In the genomic region with DNA sequence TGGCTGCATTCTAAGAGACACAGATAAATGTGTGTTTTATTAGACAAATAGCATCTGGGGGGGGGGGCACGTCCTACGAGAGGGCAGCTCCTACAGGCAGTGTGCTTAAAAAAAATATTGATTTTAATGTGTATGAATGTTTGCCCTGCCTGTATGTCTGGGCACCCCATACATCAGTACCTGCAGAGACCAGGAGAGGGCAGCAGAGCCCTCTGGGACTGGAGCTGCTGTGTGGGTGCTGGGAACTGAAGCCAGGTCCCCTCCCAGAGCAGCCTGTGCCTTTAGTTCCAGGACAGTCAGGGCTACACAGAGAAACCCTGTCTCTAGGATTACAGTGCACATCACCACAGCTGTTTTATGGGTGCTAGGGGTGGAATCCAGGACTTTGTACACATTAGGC, we compare ENCODE assay signal across 11 mouse cellular contexts. TPM values are rescaled to one million over a fixed set of nuclear protein-coding genes. Genes with fewer than 3 reads are reported as not detected.
A peak's percentile ranks its signal among the peaks of the same experiment; 100 is the strongest.
DNase-seq lines count a peak whose midpoint lies in the region; ATAC-seq and TF ChIP-seq lines count a peak whose summit lies in the region.
"Had no signal": no experiment of that assay in that cellular context is flagged by ENCODE, and none has a peak within 500 bp of the region (broad histone marks: within the 10 kb centered on the region; RNA-seq: fewer than 3 reads in every experiment).

No protein-coding gene starts in this region.

- peak in 1 of 2 experiments; percentile 9 for DNase-seq in left cerebral cortex, adult 2 months (ENCODE audit: extremely low spot score in 1 of 2, low spot score in 2 of 2)
- DNase-seq in left cerebral cortex, postnatal 10 days (ENCODE audit: extremely low spot score in 1 of 2, low spot score in 2 of 2): no peak
- DNase-seq in MEL (ENCODE audit: low read depth, low spot score): no peak
- no peak for DNase-seq in MN1 (ENCODE audit: low spot score)
- DNase-seq: liver, embryonic 13.5 days had no signal

- no peak for TF ChIP-seq POLR2A in MEL (IDR thresholded peaks at IDR 0.05; ENCODE audit: control insufficient read depth in 1 of 2, insufficient read depth in 1 of 2, low read depth in 1 of 2, low read length in 2 of 2, poor library complexity in 1 of 2)

- no peaks in the 10 kb centered on the region for H3K36me3 ChIP-seq in forebrain, embryonic 12.5 days (replicated peaks)
- H3K36me3 ChIP-seq in forebrain, embryonic 13.5 days (ENCODE audit: poor library complexity, severe bottlenecking): no peaks in the 10 kb centered on the region
- no peaks in the 10 kb centered on the region for H3K36me3 ChIP-seq in MEL (ENCODE audit: control insufficient read depth in 1 of 2, insufficient read depth in 2 of 2, low read length in 2 of 2)
- H3K36me3 ChIP-seq in limb, embryonic 12.5 days: no peaks in the 10 kb centered on the region
- H3K36me3 ChIP-seq: liver, embryonic 13.5 days had no signal

- ATAC-seq in forebrain, embryonic 12.5 days (ENCODE audit: low FRiP score): no peak
- no peak for ATAC-seq in forebrain, embryonic 13.5 days
- no peak for ATAC-seq in limb, embryonic 12.5 days (ENCODE audit: insufficient number of reproducible peaks, insufficient read depth, low FRiP score, low TSS enrichment, low read depth)
- no peak for ATAC-seq in erythroid progenitor cell, adult 5-6 weeks (replicated peaks; ENCODE audit: low FRiP score, poor library complexity, severe bottlenecking)

- no peaks in the 10 kb centered on the region for H3K79me2 ChIP-seq in MEL (ENCODE audit: control insufficient read depth, insufficient read depth, low read length, poor library complexity)

- WGBS in forebrain, embryonic 12.5 days: 39% methylated on average over 2 of the region's 2 CpGs
- WGBS in forebrain, embryonic 13.5 days: 40% methylated on average over 2 of the region's 2 CpGs
- 19% methylated on average over 2 of the region's 2 CpGs for WGBS in limb, embryonic 12.5 days

- H3K4me3 ChIP-seq in forebrain, embryonic 12.5 days (replicated peaks): no peak overlapping the region
- no peak overlapping the region for H3K4me3 ChIP-seq in forebrain, embryonic 13.5 days
- H3K4me3 ChIP-seq in left cerebral cortex, adult 2 months: no peak overlapping the region
- H3K4me3 ChIP-seq in MEL (ENCODE audit: control insufficient read depth in 1 of 2, insufficient read depth in 1 of 2, low read depth in 2 of 2, low read length in 2 of 2): no peak overlapping the region
- peak overlapping the region; percentile 30; the same call in 1 of the 2 replicates for H3K4me3 ChIP-seq in limb, embryonic 12.5 days (replicated peaks)
- H3K4me3 ChIP-seq: liver, embryonic 13.5 days had no signal

- peak overlapping the region; percentile 55 for H3K4me2 ChIP-seq in forebrain, embryonic 12.5 days
- no peak overlapping the region; the same call in 1 of the 2 replicates for H3K4me2 ChIP-seq in forebrain, embryonic 13.5 days
- peak overlapping the region; percentile 56 for H3K4me2 ChIP-seq in limb, embryonic 12.5 days

- no peak overlapping the region for H3K27ac ChIP-seq in forebrain, embryonic 12.5 days
- no peak overlapping the region for H3K27ac ChIP-seq in forebrain, embryonic 13.5 days
- no peak overlapping the region for H3K27ac ChIP-seq in left cerebral cortex, adult 2 months
- no peak overlapping the region for H3K27ac ChIP-seq in MEL (ENCODE audit: control insufficient read depth, low read depth, low read length)
- H3K27ac ChIP-seq in limb, embryonic 12.5 days: no peak overlapping the region
- H3K27ac ChIP-seq: liver, embryonic 13.5 days had no signal

- intact Hi-C loops in left cerebral cortex, adult 2 months (cut with DNase I): no loop called here
- intact Hi-C loops in left cerebral cortex, postnatal 10 days (cut with DNase I): no loop called here

- H3K9ac ChIP-seq in forebrain, embryonic 12.5 days: no peak overlapping the region
- no peak overlapping the region for H3K9ac ChIP-seq in forebrain, embryonic 13.5 days
- no peak overlapping the region for H3K9ac ChIP-seq in MEL (ENCODE audit: control insufficient read depth, low read depth, low read length, poor library complexity, severe bottlenecking)
- H3K9ac ChIP-seq in limb, embryonic 12.5 days (replicated peaks): no peak overlapping the region
- H3K9ac ChIP-seq: liver, embryonic 13.5 days had no signal

- peaks cover 7% of the 10 kb centered on the region; the same call in 1 of the 2 replicates for H3K9me3 ChIP-seq in forebrain, embryonic 12.5 days
- peaks cover 4% of the 10 kb centered on the region; the same call in 1 of the 2 replicates for H3K9me3 ChIP-seq in forebrain, embryonic 13.5 days (replicated peaks)
- no peaks in the 10 kb centered on the region for H3K9me3 ChIP-seq in MEL (replicated peaks; ENCODE audit: insufficient read depth, low read length)
- H3K9me3 ChIP-seq in limb, embryonic 12.5 days: peaks cover 8% of the 10 kb centered on the region
- H3K9me3 ChIP-seq: liver, embryonic 13.5 days had no signal

- H3K4me1 ChIP-seq in forebrain, embryonic 12.5 days: peaks cover 32% of the 10 kb centered on the region
- H3K4me1 ChIP-seq in forebrain, embryonic 13.5 days: peaks cover 29% of the 10 kb centered on the region
- no peaks in the 10 kb centered on the region for H3K4me1 ChIP-seq in MEL (ENCODE audit: control insufficient read depth in 1 of 2, insufficient read depth in 2 of 2, low read length in 2 of 2)
- H3K4me1 ChIP-seq in limb, embryonic 12.5 days (replicated peaks): peaks cover 27% of the 10 kb centered on the region; the same call in 1 of the 2 replicates

- peak; percentile 40 for TF ChIP-seq CTCF in left cerebral cortex, adult 2 months (IDR thresholded peaks at IDR 0.05)
- peak; percentile 18 to 41 (median 33); a peak in 5 of 6 replicates for TF ChIP-seq CTCF in MEL (IDR thresholded peaks at IDR 0.05 in 2 of 3, conservative IDR thresholded peaks at IDR 0.05 in 1 of 3; ENCODE audit: control insufficient read depth in 1 of 3, insufficient read depth in 1 of 3, low read depth in 2 of 3, low read length in 3 of 3, poor library complexity in 1 of 3, severe bottlenecking in 1 of 3)

- no peak; the same call in 1 of the 2 replicates for TF ChIP-seq RAD21 in MEL (IDR thresholded peaks at IDR 0.05; ENCODE audit: low read depth, low read length)

- H3K27me3 ChIP-seq in forebrain, embryonic 12.5 days: peaks cover 60% of the 10 kb centered on the region
- H3K27me3 ChIP-seq in forebrain, embryonic 13.5 days: peaks cover 62% of the 10 kb centered on the region
- no peaks in the 10 kb centered on the region for H3K27me3 ChIP-seq in MEL (ENCODE audit: control insufficient read depth in 1 of 2, insufficient read depth in 2 of 2, low read length in 2 of 2)
- peaks cover 84% of the 10 kb centered on the region for H3K27me3 ChIP-seq in limb, embryonic 12.5 days

- no peak for TF ChIP-seq EP300 in MEL (IDR thresholded peaks at IDR 0.05; ENCODE audit: low read depth in 1 of 2, low read length in 2 of 2)

TF ChIP-seq in MEL, 35 proteins besides CTCF, POLR2A, EP300 and RAD21:
- TF ChIP-seq JUND (IDR thresholded peaks at IDR 0.05; ENCODE audit: low read depth, low read length) (no peak), ZMIZ1 (IDR thresholded peaks at IDR 0.05; ENCODE audit: low read depth, low read length) (no peak), E2F4 (IDR thresholded peaks at IDR 0.05; ENCODE audit: borderline replicate concordance, low read depth, low read length) (no peak)
TF ChIP-seq in MEL: peak in this region for 0.

RNA-seq across cellular contexts. Expression of gene Hrk, which starts 10.7 kb away (rescaled TPM):
- polyA plus RNA-seq in forebrain, embryonic 12.5 days (2016; fragmentation: Nextera tagmentation; extraction: Ambion mirVana): 0.46 and 0.52 TPM in 2 replicates
- 0.62 and 0.91 TPM in 2 replicates for polyA plus RNA-seq in forebrain, embryonic 13.5 days (2015; fragmentation: Nextera tagmentation; extraction: Ambion mirVana)
- 10 to 100 TPM; 26.6 to 26.7 TPM for total RNA-seq in left cerebral cortex, adult 2 months (2021)
- 10 to 100 TPM; 32.7 to 32.8 TPM for total RNA-seq in left cerebral cortex, postnatal 10 days (2021)
- not detected in 2 replicates for total RNA-seq in MEL (2012; rRNA removed)
- polyA plus RNA-seq in MEL (2012; ENCODE audit: insufficient read depth in 1 of 2, insufficient read length in 2 of 2, low read depth in 1 of 2, low replicate concordance in 2 of 2, missing spikeins in 1 of 2): not detected
- polyA plus RNA-seq in limb, embryonic 12.5 days (2016; fragmentation: Nextera tagmentation; extraction: Ambion mirVana): 0.13 TPM in 2 replicates
- not detected in 2 replicates for total RNA-seq in erythroid progenitor cell, adult 5-6 weeks (2015; ENCODE audit: low replicate concordance)
- not detected in 2 replicates for total RNA-seq in erythroid progenitor cell, adult 5-6 weeks (2017; ENCODE audit: low replicate concordance)
- total RNA-seq: monocyte, adult 5-6 weeks had no signal
- polyA plus RNA-seq: C2C12 had no signal

RNA-seq across cellular contexts. Expression of gene Fbxw8, which starts 19.9 kb away (rescaled TPM):
- 41.5 and 41.7 TPM in 2 replicates for polyA plus RNA-seq in forebrain, embryonic 12.5 days (2016; fragmentation: Nextera tagmentation; extraction: Ambion mirVana)
- polyA plus RNA-seq in forebrain, embryonic 13.5 days (2015; fragmentation: Nextera tagmentation; extraction: Ambion mirVana): 23.5 and 24.6 TPM in 2 replicates
- 10 to 100 TPM; 34.5 to 35.1 TPM for total RNA-seq in left cerebral cortex, adult 2 months (2021)
- total RNA-seq in left cerebral cortex, postnatal 10 days (2021): 10 to 100 TPM; 36.7 to 37.4 TPM
- 44.9 and 49.9 TPM in 2 replicates for total RNA-seq in MEL (2012; rRNA removed)
- polyA plus RNA-seq in MEL (2012; ENCODE audit: insufficient read depth in 1 of 2, insufficient read length in 2 of 2, low read depth in 1 of 2, low replicate concordance in 2 of 2, missing spikeins in 1 of 2): 10 to 100 TPM; 52.5 to 57.4 TPM
- 42.9 and 44.5 TPM in 2 replicates for polyA plus RNA-seq in limb, embryonic 12.5 days (2016; fragmentation: Nextera tagmentation; extraction: Ambion mirVana)
- 0.84 and 4.0 TPM in 2 replicates for total RNA-seq in erythroid progenitor cell, adult 5-6 weeks (2015; ENCODE audit: low replicate concordance)
- 0.30 and 3.2 TPM in 2 replicates for total RNA-seq in erythroid progenitor cell, adult 5-6 weeks (2017; ENCODE audit: low replicate concordance)

Comparison
In these comparisons a context has a peak if more than half of its experiments do, and no peak if none do; other contexts are left out.
1. RNA of gene Hrk, which starts 10.7 kb away (total RNA-seq): 32.7 to 32.8 TPM in left cerebral cortex, postnatal 10 days and 26.6 to 26.7 TPM in left cerebral cortex, adult 2 months; not detected in MEL and not detected in erythroid progenitor cell, adult 5-6 weeks; every median in the first group is over 10 times any median in the second.